Mouse (Mus musculus) spleen, postnatal 10 days (tissue): ENCODE measurements around the gene Gm10024.
"Not testable (repeated sequence)": the region's sequence is repeated elsewhere in the genome, so short reads cannot be mapped to it uniquely, and the experiment has no call there.

ENCODE experiments used
- DNase-seq, 2 experiments: peaks; one replicate each; pipeline ENCODE4 v3.0.0; 2021 to 2022; ENCODE audit warnings: low spot score in 2 of 2

Gene Gm10024

DNA sequence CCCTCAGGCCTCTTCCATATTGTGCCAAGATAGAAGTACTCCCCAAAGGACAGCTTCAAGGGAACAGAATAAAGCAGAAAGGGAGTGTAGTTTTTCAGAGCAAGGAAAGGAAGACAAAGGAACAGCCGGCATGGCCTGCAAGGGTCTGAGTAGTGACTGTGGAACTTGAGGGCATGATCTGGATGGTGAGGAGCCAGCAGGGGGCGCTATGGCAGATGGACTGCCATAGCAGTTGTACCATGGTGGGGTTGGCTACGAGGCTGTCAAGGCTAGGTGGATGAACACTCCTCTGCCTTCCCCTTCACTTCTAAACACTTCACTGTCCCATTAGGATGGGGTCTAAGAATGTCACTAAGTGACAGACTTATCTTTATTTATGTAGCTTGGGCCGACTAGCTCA is 18.0 kb downstream of the Gm10024 start:
- peak in 1 of 2 experiments; percentile 38 for DNase-seq

DNA sequence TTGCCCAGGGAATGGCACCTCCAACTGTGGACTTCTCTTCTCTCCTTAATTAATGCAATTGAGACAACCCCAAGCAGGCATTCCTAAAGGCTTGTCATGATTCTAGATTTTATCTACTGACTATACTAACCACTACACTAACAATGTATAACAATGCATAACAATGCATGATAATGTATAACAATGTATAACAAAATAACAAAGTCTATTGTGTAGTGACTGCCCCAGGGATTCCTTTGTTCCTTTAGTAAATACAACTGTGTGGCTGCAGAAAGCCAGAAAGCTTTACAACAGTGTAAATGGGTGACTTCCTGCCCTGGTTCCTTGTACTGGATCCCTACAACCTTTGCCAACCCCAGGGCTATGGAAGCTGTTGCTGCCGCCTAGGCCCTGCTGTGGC is 24.7 kb downstream of the Gm10024 start:
- no peak for DNase-seq

DNA sequence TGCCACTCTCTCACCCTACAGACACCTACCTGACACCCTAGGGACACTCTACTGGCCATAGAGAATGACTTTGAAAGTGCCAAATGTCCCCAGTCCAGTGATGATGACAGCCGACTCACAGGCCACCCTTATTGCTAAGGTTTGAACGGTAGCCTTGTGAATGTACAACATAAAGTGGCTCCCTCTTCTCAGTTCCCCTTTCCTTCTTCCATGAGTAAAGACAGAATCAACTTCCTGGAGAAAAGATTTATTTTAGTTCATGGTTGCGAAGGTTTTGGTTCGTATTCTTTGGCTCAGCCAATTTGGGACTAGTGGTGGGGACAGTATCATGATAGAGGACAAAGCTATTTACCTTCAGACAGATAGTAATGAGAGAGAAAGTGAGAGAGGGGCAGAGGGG is 27.7 kb downstream of the Gm10024 start:
- no peak for DNase-seq

DNA sequence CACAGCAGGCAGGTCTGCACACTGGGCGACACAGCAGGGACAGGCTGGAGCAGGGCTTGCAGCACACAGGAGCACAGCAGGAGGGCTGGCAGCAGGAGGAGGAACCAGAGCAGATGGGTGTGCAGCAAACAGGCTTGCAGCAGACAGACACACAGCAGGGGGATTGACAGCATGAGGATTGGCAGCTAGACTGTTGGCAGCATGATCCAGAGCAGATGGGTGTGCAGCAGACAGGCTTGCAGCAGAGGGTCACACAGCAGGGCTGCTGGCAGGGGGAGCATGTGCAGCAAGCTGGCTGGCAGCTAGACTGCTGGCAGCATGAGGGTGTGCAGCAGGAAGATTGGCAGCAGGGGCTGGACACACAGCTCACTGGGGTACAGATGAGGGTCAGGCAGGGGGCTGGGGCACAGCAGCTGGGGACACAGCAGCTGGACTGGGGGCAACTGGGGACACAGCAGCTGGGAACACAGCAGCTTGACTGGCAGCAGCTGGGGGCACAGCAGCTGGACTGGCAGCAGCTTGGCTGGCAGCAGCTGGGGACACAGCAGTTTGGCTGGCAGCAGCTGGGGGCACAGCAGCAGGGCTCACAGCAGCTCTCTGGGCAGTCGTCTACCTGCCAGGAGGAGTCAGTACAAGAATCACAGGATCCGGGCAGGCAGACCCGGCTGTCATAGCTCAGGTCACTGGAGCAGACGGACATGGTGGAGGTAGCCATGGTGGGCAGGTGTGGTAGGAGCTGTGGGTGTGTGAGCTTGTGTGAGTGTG is 30.8 kb downstream of the Gm10024 start, which contains the start of gene Gm18596:
TSS of gene Gm18596 (minus strand) at position 715 of the 765 bp plus-strand sequence.
- DNase-seq, result not testable (repeated sequence)

DNA sequence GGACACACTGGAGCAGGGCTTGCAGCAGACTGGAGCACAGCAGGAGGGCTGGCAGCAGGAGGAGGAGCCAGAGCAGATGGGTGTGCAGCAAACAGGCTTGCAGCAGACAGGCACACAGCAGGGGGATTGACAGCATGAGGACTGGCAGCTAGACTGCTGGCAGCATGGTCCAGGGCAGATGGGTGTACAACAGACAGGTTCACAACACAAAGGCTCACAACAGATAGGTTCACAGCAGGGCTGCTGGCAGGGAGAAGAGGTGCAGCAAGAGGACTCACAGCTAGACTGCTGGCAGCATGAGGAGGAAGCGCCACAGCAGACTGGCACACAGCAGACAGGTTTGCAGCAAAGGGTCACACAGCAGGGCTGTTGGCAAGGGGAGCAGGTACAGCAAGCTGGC is 39.4 kb downstream of the Gm10024 start:
- not testable (repeated sequence) for DNase-seq

DNA sequence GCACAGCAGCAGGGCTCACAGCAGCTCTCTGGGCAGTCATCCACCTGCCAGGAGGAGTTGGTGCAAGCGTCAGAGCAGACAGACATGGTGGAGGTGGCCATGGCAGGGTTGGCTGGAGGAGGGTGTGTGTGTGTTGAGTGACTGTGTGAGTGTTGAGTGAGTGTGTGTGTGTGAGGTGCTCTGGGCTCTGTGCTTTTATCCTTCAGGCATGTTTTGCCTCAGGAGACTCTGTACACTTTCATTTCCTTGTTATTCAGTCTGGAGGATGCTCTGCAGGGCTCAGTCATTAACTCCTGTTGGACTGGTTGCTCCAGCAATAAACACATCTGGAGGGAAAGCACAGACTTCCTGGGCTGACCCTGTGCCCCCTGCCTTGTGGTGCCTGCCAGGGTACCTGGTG is 40.0 kb downstream of the Gm10024 start, which contains the start of gene Gm9736:
TSS of gene Gm9736 (minus strand) at position 101 of the 400 bp plus-strand sequence.
- DNase-seq, result not testable (repeated sequence)

DNA sequence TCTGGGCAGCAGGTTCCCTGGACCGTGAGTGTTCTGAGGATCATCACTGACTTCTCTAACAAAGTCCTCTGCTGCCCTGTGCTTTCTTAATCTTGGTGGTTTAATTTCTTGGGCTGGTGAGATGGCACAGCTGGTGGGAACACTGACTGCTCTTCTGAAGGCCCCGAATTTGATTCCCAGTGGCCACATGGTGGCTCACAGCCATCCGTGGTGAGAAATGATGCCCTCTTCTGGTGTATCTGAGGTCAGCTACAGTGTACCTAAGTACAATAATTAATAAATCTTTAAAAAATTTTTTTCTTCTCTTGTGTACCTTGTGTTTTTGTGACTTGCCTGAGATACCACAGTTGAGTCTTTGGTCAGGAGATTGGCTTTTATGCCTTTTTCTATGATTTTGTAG is 41.1 kb downstream of the Gm10024 start:
- not testable (repeated sequence) for DNase-seq

DNA sequence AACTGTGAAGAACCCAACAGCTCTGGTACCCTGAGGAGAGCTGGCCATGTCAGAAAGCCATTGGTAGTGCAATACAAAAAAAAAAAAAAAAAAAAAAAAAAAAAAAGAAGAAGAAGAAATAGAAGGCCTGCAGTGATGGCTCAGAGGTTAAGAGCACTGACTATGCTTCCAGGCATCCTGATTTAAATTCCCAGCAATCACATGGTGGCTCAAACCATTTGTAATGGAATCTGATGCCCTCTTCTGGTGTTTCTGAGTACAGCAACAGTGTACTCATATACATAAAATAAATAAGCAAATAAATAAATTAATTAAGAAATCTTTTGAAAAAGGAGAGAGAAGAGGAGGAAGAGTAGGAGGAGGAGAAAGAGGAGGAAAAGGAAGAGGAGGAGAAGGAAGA is 42.2 kb downstream of the Gm10024 start:
- no peak for DNase-seq

DNA sequence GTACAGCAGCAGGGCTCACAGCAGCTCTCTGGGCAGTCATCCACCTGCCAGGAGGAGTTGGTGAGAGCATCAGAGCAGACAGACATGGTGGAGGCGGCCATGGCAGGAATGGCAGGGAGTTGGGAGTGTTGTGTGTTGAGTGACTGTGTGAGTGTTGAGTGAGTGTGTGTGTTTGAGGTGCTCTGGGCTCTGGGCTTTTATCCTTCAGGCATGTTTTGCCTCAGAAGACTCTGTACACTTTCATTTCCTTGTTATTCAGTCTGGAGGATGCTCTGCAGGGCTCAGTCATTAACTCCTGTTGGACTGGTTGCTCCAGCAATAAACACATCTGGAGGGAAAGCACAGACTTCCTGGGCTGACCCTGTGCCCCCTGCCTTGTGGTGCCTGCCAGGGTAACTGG is 48.3 kb downstream of the Gm10024 start, which contains the start of gene Gm3233:
TSS of gene Gm3233 (minus strand) at position 101 of the 400 bp plus-strand sequence.
- DNase-seq, result not testable (repeated sequence)
